Mouse (Mus musculus): ENCODE measurements around the gene Arl15.

Gene Arl15

DNA sequence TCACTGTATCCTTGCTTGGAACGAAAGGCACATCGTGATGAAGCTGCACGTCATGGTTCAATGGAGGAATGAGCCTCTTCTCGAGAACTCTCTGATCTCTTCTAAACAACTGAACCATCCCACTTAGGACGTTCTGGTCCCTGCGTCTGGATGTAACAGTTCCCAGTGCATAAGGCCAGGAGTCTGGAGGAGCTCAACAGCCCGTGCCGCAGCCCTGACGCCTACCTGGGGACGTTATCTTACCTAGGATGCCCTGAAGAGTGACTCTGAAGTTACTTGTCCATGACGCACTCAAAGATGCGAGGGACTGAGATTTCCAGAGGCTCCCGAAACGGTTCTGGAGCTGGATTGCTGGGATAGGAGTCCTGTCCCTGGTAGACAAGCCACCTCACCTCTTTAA lies 121.4 kb downstream of the Arl15 start:
- DNase-seq (ENCODE audit: low read depth, low spot score): no peak

DNA sequence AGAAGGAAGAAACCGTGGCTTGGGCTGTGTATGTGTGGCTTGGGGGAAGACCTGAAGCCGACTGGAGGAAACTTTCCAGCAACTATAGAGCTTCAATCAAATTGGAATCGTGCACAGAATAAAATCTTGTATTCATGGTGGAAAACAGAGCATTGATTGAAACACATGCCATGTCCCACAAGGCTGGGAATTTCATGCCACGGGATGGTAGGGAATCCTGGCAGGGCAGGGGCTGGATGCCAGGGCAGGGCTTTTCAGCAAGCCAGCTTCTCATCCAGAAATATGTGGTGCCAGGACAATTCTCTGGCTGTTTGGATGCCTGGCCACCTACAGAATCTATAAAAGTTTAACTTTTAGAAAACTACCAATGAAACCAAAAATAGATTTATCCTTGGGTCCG lies 122.5 kb downstream of the Arl15 start:
- DNase-seq (ENCODE audit: low read depth, low spot score): no peak

DNA sequence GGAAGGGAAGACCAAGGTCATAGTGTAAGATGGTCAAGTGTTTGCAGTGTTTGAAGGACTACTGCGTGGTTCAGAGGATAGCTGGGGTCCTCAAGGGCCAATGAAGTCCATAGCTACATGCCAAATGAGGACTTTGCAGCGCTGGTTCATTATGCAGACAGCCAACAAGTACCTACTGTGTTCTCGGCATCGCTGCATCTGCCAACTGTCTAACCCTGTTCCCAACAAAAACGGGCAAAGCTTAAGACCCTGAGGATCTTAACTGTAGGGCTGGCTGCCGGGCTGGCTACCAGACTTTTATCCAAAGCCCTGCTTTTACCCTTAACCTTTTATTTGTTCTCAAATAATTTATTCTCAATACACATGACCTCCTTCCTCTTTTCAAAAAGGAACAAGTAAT lies 123.1 kb downstream of the Arl15 start:
- no peak for DNase-seq (ENCODE audit: low read depth, low spot score)

DNA sequence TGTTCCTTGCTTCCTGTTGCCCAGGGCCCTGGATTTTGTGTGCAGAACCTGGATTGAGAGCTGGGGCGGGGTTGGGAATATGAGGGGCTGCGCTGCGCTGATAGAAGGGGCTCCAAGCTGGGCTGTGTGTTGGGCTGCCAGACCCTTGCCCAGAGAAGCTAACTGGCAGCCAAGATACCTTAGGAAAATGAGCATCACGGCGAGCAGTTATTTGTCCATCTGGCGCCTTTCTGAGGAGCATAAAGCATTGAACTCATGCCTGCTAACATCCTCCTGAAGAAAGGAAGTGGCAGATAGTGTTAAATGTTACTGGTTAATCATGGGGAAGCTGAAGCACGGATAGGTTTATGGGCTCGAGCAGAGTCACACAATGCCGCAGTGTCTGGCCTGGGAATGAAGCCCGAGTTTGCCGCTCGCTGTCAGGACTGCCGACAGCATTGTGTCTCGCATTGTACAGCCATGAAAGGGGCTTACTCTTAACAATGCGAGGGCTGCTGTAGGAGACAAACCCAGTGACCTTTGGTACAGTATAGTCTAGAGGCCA lies 123.6 kb downstream of the Arl15 start:
- DNase-seq (ENCODE audit: low read depth, low spot score): no peak

DNA sequence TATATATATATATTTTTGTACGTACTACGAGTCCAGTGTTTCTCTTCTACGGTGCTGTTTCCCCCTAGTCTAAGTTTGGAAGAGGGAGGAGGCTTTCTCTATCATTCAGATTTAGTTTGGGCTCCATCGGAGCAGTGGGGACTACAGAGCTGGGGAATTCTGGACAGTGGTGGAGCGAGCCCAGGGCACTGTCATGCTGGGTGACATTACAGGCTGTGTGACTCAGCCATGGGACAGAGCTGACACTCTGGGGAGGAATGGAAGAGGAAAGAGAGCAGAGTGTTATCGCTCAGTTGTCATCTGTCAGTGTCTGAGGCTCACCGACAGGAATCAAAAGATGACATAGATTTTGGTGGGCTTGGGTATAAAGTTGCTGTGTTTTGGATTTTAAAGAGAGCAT lies 124.4 kb downstream of the Arl15 start:
- DNase-seq (ENCODE audit: low read depth, low spot score): no peak

DNA sequence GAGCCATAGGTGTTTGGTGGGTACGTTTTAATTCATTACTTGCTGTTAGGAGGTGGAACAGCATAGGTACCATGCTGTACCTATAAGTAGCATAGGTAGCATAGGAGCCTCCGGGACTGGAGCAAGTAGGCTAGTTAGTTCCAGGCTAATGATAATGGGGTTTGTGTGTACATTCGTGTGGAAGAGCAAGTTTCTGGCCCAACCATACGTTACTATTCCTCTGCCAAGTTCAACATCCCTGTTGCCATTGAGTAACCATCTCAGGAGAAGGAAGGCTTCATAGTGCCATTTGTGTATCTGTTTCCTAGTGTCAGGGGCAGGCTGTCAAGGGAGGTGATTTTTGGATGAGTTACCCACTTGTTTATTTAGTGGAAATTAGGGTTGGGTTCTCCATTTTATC lies 141.4 kb downstream of the Arl15 start:
- DNase-seq (ENCODE audit: low read depth, low spot score): no peak

DNA sequence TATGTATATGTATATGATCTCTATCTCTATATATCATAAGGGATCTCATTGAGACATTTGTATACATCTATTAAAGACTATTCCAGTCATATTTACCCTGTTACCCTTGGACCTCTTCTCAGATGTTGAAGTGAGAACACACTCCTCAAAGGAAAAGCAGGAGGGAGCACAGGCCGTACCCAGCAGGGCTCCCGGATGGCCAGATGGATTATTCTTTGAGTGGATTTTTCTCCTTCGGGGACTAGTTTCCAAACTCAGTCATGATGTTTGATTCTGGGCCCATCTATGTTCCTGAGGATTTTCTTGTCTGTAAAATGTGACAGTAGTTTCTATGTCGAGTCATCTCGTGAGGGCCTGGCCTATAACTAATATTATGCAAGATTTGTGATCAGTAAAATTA lies 142.9 kb downstream of the Arl15 start:
- DNase-seq (ENCODE audit: low read depth, low spot score): no peak

DNA sequence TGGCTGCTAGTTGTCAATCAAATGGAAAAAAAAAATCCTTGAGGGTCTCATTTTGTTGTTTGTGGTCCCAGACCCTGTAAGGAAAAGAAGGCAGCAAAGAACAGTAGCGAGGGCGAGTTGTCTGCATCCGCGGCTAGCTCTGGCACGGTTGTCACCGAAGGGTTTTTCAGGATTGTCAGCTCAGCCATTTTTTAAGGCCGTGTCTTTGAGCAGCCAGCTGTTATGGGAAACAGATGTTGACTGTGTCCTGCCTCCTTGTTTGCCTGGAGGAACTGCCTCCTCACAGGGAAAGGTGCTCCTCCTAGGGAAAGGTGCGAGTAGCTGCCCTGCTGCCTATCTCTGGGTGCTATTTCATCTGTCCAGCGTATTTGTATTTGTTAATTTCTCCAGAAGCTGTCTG lies 144.3 kb downstream of the Arl15 start:
- no peak for DNase-seq (ENCODE audit: low read depth, low spot score)

DNA sequence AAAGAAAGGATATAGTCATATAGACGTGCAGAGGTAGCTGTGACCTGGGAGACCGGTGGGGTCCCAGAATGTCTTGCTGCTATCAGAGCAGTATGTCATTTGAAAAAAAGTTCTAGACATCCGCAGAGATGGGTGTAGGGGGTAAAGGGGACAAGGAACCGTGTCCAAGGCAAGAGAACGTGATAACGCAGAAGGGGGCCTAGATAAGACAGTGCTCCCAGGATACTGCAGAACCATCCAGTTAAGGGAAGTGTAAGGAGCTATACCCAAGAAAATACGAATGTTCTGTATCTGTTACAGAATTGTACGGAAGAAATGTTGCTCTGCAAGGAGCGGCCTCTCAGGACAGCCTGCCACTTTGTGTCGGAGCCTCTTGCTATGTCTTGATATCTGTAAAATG lies 144.8 kb downstream of the Arl15 start:
- no peak for DNase-seq (ENCODE audit: low read depth, low spot score)

DNA sequence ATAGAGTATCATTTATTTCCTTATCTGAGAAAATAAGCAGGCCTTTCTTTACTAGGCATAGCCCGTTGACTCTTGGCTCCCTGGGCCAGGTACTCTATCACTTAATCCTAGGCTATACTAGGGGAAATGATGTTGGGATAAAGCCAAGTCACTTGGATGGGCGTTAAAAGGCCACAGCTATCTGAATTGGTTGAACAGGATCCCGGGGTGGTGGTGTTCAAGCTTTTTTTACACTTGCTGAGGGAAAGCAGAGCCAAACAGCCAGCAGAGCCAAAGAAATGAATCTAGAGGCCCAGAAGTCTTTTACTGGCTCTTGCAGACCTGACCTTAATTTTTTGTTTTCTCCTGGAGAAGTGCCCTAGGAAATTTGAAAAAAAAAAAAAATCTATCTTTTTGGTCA lies 145.4 kb downstream of the Arl15 start:
- no peak for DNase-seq (ENCODE audit: low read depth, low spot score)

DNA sequence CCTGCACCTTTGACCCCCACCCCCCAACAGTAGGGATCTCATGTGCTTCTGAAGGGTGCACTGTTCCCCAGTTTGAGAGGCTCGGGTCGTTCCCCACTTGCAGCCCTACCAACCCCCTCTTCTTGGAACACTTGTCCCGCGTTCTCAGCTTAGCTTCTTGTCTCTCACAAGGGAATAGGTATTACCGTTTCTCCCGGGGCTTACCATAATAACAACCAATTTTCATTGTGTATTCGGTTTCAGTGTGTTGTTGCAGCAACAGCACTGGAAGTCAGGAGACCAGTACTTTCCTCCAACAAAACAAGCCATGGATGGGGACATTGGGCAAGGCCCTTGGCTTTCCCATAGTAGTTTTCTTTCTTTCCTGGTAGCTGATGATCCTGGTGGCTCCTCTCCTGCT lies 145.8 kb downstream of the Arl15 start:
- no peak for DNase-seq (ENCODE audit: low read depth, low spot score)

DNA sequence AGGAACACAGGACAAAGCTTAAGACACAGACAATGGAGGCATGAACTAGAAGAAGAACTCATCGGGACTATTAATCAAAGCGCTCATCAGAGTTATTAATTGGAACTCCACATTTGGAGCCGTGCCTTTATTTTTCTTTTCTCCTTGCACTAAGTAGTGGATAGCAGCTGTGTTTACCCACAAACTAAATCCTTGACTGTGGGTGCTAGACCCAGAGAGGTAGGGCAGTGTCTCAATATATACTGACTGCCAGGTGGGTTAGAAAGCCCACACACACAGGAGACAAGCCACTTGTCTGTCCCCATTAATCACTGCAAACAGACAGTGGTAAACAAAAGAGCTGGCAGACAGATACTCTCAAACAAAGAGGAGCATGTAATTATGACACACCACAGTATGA lies 147.6 kb downstream of the Arl15 start:
- DNase-seq (ENCODE audit: low read depth, low spot score): no peak

DNA sequence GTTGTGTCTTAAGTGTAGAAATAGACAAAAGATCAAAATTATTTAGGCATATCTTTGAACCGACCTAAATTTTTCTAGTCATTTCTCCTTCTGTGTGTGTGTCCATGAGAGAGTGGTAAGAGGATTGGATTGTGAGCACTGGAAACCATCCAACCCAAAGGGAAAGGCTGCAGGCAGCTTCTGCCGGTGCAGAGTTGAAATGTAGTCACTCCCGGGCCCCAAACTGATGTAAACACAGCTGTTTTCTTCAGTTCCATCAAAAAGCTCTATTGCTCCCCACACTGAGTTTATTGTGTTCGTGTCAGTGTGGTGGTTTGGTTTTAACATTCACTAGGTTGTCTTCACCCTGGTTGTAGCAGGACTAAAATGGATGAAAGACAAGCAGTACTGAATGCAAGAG lies 153.2 kb downstream of the Arl15 start:
- no peak for DNase-seq (ENCODE audit: low read depth, low spot score)

DNA sequence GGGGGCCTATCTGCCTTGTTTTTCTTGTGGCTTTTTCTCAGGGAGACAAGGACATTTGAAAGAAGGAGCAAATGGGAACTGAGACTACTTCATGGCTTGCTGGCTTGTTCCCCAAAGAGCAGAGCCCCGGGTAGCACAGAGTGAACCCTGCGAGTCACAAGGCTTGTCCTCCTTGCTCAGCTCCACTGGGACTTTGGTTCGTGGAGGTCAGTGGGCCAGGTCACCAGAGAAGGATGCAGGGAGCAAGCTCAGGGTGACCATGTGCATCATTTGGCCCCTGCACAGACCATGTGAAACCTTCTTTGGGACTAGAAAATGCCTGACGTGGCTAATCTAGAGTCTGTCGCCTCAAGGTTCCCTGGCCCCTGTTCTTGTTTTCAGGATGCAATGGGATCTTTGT lies 155.4 kb downstream of the Arl15 start:
- no peak for DNase-seq (ENCODE audit: low read depth, low spot score)

DNA sequence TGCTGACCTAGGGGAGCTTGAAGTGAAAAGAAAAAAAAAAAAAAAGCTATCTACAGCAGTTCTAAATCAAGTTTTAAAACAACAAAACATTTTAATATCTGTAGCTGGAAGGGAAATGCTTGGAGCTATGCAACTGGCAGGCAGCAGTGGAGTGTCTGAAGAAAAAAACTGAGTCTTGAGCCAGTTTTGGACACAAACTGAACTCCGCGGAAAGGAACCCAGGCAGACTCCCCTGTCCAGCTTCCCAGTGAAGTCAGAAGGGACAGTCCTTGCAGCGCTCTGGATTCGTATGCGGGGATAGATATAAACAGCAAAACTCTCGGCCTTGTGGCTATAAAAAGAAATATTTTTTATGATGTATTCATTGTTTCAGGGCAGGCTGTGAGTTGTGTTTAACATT lies 155.8 kb downstream of the Arl15 start:
- DNase-seq (ENCODE audit: low read depth, low spot score): no peak

DNA sequence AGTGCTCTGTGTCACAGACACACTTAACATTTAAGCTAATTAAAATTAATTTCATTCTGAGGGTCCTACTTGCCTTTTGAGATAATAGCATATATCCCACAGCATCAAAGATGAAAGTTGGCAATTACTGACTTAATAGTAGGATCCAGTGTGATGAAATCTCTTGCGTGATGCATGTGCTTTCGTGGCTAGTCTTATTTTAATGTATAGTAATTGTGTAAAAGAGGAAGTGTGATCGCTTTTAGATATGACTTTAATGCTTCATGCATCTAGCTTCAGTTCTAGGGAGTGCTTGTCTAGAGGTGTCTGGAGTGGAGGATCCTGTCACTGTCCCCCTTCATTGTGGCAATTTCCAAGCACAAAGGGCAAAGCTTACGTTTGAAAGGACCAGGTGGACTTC lies 163.1 kb downstream of the Arl15 start:
- DNase-seq (ENCODE audit: low read depth, low spot score): no peak

DNA sequence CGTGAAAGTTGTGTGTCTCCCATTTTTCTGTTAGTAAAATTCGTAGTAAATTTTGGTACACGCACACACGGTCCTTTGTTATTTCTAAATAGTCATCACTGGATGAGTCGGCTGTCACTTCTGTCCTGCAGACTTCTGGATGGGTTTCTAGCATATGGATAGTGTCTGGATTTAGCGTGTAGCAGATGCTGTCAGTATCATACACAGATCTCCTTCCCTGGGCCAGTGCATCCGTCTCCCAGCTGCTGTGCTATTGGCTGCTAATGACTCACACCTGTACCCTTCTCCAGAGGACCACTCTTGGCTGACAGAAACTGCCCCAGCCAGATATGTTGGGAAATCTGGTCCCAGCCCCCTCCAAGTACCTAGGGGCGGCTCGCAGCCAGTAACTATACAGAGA lies 170.6 kb downstream of the Arl15 start:
- DNase-seq (ENCODE audit: low read depth, low spot score): no peak

DNA sequence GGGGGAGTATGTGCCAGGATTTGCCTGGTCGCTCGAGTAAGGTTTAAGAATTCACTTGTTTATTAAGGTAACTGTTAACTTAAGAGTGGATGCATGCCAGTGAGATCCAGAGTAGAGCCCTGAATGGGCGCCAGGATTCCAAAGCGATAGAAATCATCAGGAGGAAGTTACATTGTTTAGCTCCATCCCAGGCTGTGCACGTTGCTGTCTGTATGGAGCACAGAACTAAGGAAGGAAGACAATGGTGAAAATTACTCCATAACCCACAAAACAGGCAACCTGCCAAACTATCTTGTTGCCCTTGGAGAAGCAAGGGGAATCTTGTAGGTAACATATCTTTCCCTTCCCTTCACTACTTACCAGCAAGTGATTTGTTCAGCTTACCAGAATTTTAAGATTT lies 176.4 kb downstream of the Arl15 start:
- DNase-seq (ENCODE audit: low read depth, low spot score): no peak

DNA sequence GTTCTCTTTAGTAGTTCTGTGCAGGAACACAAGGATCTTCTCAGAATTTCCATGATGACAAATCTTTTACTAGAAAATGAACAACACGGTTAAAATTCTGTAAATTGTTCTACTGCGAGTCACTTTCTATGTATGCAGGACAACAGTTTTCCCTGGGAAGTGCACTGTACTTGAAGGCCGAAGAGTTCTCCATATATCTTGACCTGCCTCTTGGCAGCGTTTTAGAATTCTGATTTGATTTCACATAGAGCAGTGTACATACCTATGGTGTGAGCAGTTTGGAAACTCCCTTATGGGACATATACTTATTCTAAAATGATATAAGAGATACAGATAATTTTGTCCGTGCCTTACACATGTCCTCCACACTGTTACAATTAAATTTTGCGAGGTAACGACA lies 178.1 kb downstream of the Arl15 start:
- DNase-seq (ENCODE audit: low read depth, low spot score): no peak

DNA sequence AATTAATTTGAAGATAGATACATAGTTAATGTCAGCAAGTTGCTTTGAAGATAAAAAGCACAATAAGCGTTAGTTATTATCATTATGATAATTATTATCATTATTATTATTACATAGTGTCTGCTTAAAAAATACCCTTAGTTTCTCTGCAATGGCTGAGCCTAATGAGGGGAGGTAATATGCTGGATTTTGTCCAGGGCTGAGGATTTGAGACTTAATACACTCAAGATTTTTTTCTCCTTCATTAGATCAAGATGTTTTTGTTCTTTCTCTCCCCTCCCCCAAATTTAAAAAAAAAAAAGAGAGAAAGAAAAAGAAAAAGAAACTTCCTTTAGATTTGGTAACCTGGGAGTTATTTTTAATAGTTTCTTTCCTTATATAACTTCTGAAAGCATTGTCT lies 180.6 kb downstream of the Arl15 start:
- no peak for DNase-seq (ENCODE audit: low read depth, low spot score)

DNA sequence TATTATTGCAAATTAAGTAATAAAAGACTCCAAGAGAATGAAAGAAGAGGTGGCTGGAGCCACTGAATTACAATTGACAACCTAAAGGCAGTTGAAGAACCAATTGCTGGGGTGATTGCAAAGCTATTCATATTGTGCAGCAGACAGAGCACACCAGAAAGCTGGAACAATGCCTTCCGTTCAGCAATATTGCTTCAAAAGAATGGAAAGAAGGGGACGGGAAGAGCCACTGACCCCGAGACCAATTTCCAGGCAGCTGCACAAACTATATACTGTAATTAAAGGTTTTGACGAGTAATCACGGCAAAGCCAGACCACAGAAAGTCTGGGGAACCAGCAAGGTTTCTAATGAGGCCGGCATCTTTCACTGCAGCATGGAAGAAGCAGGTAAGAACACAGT lies 181.4 kb downstream of the Arl15 start:
- no peak for DNase-seq (ENCODE audit: low read depth, low spot score)

DNA sequence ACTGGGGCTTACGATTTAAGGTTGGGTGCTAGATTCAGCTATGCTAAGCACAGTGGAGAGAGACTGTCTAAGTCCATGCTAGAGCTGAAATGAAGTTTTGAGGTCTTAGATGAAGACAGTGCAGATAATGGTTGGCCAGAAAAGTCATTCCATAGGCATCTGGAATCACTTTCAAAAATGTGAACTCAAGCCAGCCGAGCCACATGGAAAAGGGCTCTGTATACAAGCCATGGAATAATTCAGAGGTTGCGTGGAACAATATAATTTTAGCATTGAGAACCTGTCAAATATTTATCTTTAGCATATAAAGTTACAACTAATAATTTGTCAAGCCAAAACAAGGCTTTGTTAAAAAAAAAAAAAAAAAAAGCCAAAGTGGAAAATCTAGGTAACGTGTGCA lies 182.6 kb downstream of the Arl15 start:
- DNase-seq (ENCODE audit: low read depth, low spot score): no peak

DNA sequence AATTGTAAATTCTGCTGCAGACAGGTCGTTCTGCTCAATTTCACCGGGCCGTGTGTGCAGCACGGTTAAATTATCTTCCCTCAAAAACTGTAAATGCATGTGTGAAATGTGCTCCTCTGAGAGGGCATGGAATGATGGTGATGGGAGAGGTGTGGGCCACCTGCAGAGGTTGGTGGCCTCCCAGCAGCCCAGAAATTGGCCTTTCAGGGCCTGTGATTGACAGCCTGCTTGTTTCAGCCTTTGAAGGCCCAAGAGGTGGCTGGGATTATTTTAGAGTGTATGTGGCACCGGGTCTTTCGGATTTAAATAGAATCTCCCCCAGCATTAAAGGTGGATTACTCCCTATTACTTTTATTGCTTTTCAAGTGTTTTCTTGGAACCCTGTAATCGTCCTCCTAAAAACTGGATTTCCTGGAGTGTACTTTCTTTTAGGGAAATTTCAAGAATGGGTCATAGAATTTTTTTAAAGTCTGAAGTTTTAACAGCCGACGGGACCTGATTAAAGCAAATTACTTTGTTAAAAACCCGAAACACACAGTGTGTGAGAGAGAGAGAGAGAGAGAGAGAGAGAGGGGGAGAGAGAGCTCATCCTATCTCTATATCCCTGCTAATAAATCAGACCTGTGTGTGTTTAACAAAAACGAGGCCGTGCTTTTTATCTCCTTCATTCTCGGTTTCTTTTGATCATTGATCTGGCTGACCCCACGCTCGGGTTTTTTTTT lies 186.6 kb downstream of the Arl15 start:
- DNase-seq (ENCODE audit: low read depth, low spot score): no peak

DNA sequence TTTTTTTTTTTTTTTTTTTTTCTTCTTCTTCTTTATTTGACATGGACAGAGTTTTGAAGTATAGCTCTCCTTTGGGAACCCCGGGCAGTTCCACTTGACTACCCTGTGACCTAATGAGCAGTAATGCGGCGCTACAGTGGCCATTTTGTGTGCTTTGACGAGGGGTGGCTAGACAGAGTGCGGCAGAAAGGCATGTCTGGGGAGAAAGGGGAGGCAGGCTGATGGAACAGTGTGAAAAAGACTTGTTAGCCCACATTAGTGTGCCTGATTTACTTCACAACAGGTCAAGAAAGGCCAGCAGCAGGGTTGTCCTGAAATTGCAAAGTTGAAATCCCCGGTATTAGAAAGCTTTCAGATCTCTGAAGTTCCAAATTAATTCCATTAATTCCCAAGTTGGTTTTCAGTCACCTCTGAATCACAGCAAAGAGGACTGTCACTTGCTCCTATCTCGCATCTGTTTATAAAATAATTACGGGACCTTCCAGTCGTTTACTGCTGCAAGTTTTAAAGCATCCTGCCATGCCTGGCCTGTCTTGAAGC lies 187.2 kb downstream of the Arl15 start:
- no peak for DNase-seq (ENCODE audit: low read depth, low spot score)

All from brain, embryonic 18.5 days (tissue).